Mouse (Mus musculus): Measurements from ENCODE around the gene Ssbp4.
A peak's percentile ranks its signal among the peaks of the same experiment; 100 is the strongest.

Ssbp4 gene

GRCm38 (mm10) chr8:70585258-70585652, 23.4 kb downstream of the Ssbp4 start:
- no peak for DNase-seq

- DNase-seq = no peak
These were observed 23.9 kb downstream of the Ssbp4 start for GRCm38 (mm10) chr8:70584606-70585257.

- DNase-seq = peak; percentile 72
These were observed 24.9 kb downstream of the Ssbp4 start for GRCm38 (mm10) chr8:70583476-70584387.

GRCm38 (mm10) chr8:70577207-70577606, 31.5 kb downstream of the Ssbp4 start:
- DNase-seq = no peak

GRCm38 (mm10) chr8:70574915-70575314, 33.8 kb downstream of the Ssbp4 start:
- DNase-seq = peak; percentile 64

- DNase-seq = no peak
These were observed 34.4 kb downstream of the Ssbp4 start for GRCm38 (mm10) chr8:70574302-70574701.

GRCm38 (mm10) chr8:70570990-70571389, 37.7 kb downstream of the Ssbp4 start:
- DNase-seq = peak; percentile 57

GRCm38 (mm10) chr8:70570360-70570759, 38.3 kb downstream of the Ssbp4 start:
- DNase-seq = no peak

- no peak for DNase-seq
These were observed 43.1 kb downstream of the Ssbp4 start for GRCm38 (mm10) chr8:70565561-70565960.

- no peak for DNase-seq
These were observed 43.9 kb downstream of the Ssbp4 start for GRCm38 (mm10) chr8:70564696-70565235.

- no peak for DNase-seq
These were observed 44.8 kb downstream of the Ssbp4 start for GRCm38 (mm10) chr8:70563763-70564387.

GRCm38 (mm10) chr8:70562802-70563201, 45.9 kb downstream of the Ssbp4 start:
- DNase-seq = no peak

- DNase-seq = no peak
These were observed 46.7 kb downstream of the Ssbp4 start for GRCm38 (mm10) chr8:70561809-70562535.

GRCm38 (mm10) chr8:70561357-70561756, 47.3 kb downstream of the Ssbp4 start:
- no peak for DNase-seq

- DNase-seq = no peak
These were observed 48.1 kb downstream of the Ssbp4 start for GRCm38 (mm10) chr8:70560564-70560963.

GRCm38 (mm10) chr8:70560096-70560495, 48.6 kb downstream of the Ssbp4 start:
- no peak for DNase-seq

GRCm38 (mm10) chr8:70558983-70559382, 49.7 kb downstream of the Ssbp4 start:
- DNase-seq = no peak

- no peak for DNase-seq
These were observed 50.3 kb downstream of the Ssbp4 start for GRCm38 (mm10) chr8:70558334-70558733.

GRCm38 (mm10) chr8:70555079-70555747, 53.5 kb downstream of the Ssbp4 start:
- DNase-seq = no peak

GRCm38 (mm10) chr8:70553740-70554139, 54.9 kb downstream of the Ssbp4 start:
- DNase-seq = peak; percentile 74

GRCm38 (mm10) chr8:70552836-70553235, 55.8 kb downstream of the Ssbp4 start:
- DNase-seq = no peak

- no peak for DNase-seq
These were observed 57.0 kb downstream of the Ssbp4 start for GRCm38 (mm10) chr8:70551558-70552161.

Data from cerebellum, adult 8-10 months (tissue).